Mouse (Mus musculus): ENCODE measurements around the gene Trim37. TPM values are rescaled to one million over a fixed set of nuclear protein-coding genes. Genes with fewer than 3 reads are reported as not detected.
"Not testable (repeated sequence)": the region's sequence is repeated elsewhere in the genome, so short reads cannot be mapped to it uniquely, and the experiment has no call there.

Trim37 gene
- polyA plus RNA-seq, 1 experiment from 2014 or later, result 97.3 TPM

- Histone ChIP-seq H3K4me2 (ENCODE audit: low read depth, low read length, severe bottlenecking) (no peak overlapping the region), H3K36me3 (ENCODE audit: control insufficient read depth, insufficient read depth, low read length) (no peaks in the 10 kb centered on the region), H3K27ac (ENCODE audit: low read depth, low read length) (no peak overlapping the region), H3K9me3 (ENCODE audit: control insufficient read depth, low read length) (no peaks in the 10 kb centered on the region), H3K4me1 (replicated peaks; ENCODE audit: control insufficient read depth, insufficient read depth, low read length) (no peaks in the 10 kb centered on the region), H3K4me3 (ENCODE audit: low read depth, low read length) (no peak overlapping the region), H3K27me3 (ENCODE audit: control insufficient read depth, insufficient read depth, low read length) (no peaks in the 10 kb centered on the region), H3K9ac (ENCODE audit: low read length) (no peak overlapping the region)
- ATAC-seq (replicated peaks; ENCODE audit: low FRiP score), result no peak
- WGBS, result 80% methylated on average over 6 of the region's 6 CpGs
- no peak for DNase-seq (ENCODE audit: low spot score)
These were observed 123.3 kb downstream of the Trim37 start for GRCm38 (mm10) chr11:87250132-87250531.

- no peak overlapping the region for H3K4me3 ChIP-seq (ENCODE audit: low read depth, low read length)
- H3K36me3 ChIP-seq (ENCODE audit: control insufficient read depth, insufficient read depth, low read length), result no peaks in the 10 kb centered on the region
- H3K4me2 ChIP-seq (ENCODE audit: low read depth, low read length, severe bottlenecking), result no peak overlapping the region
- ATAC-seq (replicated peaks; ENCODE audit: low FRiP score), result no peak
- 90% methylated on average over 6 of the region's 6 CpGs for WGBS
- no peaks in the 10 kb centered on the region for H3K9me3 ChIP-seq (ENCODE audit: control insufficient read depth, low read length)
- no peak overlapping the region for H3K9ac ChIP-seq (ENCODE audit: low read length)
- DNase-seq (ENCODE audit: low spot score), result peak; percentile 15
- H3K4me1 ChIP-seq (replicated peaks; ENCODE audit: control insufficient read depth, insufficient read depth, low read length), result no peaks in the 10 kb centered on the region
- no peaks in the 10 kb centered on the region for H3K27me3 ChIP-seq (ENCODE audit: control insufficient read depth, insufficient read depth, low read length)
- H3K27ac ChIP-seq (ENCODE audit: low read depth, low read length), result no peak overlapping the region
These were observed 126.4 kb downstream of the Trim37 start for GRCm38 (mm10) chr11:87253294-87253693.

GRCm38 (mm10) chr11:87254149-87254548 is 127.3 kb downstream of the Trim37 start:
- Histone ChIP-seq H3K27ac (ENCODE audit: low read depth, low read length) (no peak overlapping the region), H3K27me3 (ENCODE audit: control insufficient read depth, insufficient read depth, low read length) (no peaks in the 10 kb centered on the region), H3K9ac (ENCODE audit: low read length) (no peak overlapping the region), H3K36me3 (ENCODE audit: control insufficient read depth, insufficient read depth, low read length) (no peaks in the 10 kb centered on the region), H3K4me3 (ENCODE audit: low read depth, low read length) (no peak overlapping the region), H3K4me1 (replicated peaks; ENCODE audit: control insufficient read depth, insufficient read depth, low read length) (no peaks in the 10 kb centered on the region), H3K4me2 (ENCODE audit: low read depth, low read length, severe bottlenecking) (no peak overlapping the region), H3K9me3 (ENCODE audit: control insufficient read depth, low read length) (no peaks in the 10 kb centered on the region)
- ATAC-seq (replicated peaks; ENCODE audit: low FRiP score) (no peak), DNase-seq (ENCODE audit: low spot score) (no peak)
- 70% methylated on average over 5 of the region's 5 CpGs for WGBS

- no peak overlapping the region for H3K4me2 ChIP-seq (ENCODE audit: low read depth, low read length, severe bottlenecking)
- H3K4me1 ChIP-seq (replicated peaks; ENCODE audit: control insufficient read depth, insufficient read depth, low read length), result no peaks in the 10 kb centered on the region
- H3K36me3 ChIP-seq (ENCODE audit: control insufficient read depth, insufficient read depth, low read length), result no peaks in the 10 kb centered on the region
- H3K9me3 ChIP-seq (ENCODE audit: control insufficient read depth, low read length), result no peaks in the 10 kb centered on the region
- no peak overlapping the region for H3K4me3 ChIP-seq (ENCODE audit: low read depth, low read length)
- DNase-seq (ENCODE audit: low spot score) (no peak), ATAC-seq (replicated peaks; ENCODE audit: low FRiP score) (no peak)
- no peak overlapping the region for H3K9ac ChIP-seq (ENCODE audit: low read length)
- no peaks in the 10 kb centered on the region for H3K27me3 ChIP-seq (ENCODE audit: control insufficient read depth, insufficient read depth, low read length)
- no peak overlapping the region for H3K27ac ChIP-seq (ENCODE audit: low read depth, low read length)
- 87% methylated on average over 5 of the region's 5 CpGs for WGBS
These were observed 130.4 kb downstream of the Trim37 start for GRCm38 (mm10) chr11:87257282-87257681.

- Histone ChIP-seq H3K9ac (ENCODE audit: low read length) (no peak overlapping the region), H3K27me3 (ENCODE audit: control insufficient read depth, insufficient read depth, low read length) (no peaks in the 10 kb centered on the region), H3K27ac (ENCODE audit: low read depth, low read length) (no peak overlapping the region), H3K9me3 (ENCODE audit: control insufficient read depth, low read length) (no peaks in the 10 kb centered on the region), H3K4me3 (ENCODE audit: low read depth, low read length) (no peak overlapping the region), H3K4me1 (replicated peaks; ENCODE audit: control insufficient read depth, insufficient read depth, low read length) (peaks cover 4% of the 10 kb centered on the region; the same call in 1 of the 2 replicates), H3K36me3 (ENCODE audit: control insufficient read depth, insufficient read depth, low read length) (no peaks in the 10 kb centered on the region), H3K4me2 (ENCODE audit: low read depth, low read length, severe bottlenecking) (no peak overlapping the region)
- DNase-seq (ENCODE audit: low spot score) (no peak), ATAC-seq (replicated peaks; ENCODE audit: low FRiP score) (no peak)
- 93% methylated on average over 10 of the region's 10 CpGs for WGBS
These were observed 132.9 kb downstream of the Trim37 start for GRCm38 (mm10) chr11:87259792-87260191.

- not testable (repeated sequence) for H3K4me1 ChIP-seq (replicated peaks; ENCODE audit: control insufficient read depth, insufficient read depth, low read length); H3K36me3 ChIP-seq (ENCODE audit: control insufficient read depth, insufficient read depth, low read length); H3K4me2 ChIP-seq (ENCODE audit: low read depth, low read length, severe bottlenecking); H3K9ac ChIP-seq (ENCODE audit: low read length); H3K9me3 ChIP-seq (ENCODE audit: control insufficient read depth, low read length); H3K4me3 ChIP-seq (ENCODE audit: low read depth, low read length); H3K27ac ChIP-seq (ENCODE audit: low read depth, low read length); ATAC-seq (replicated peaks; ENCODE audit: low FRiP score); H3K27me3 ChIP-seq (ENCODE audit: control insufficient read depth, insufficient read depth, low read length); DNase-seq (ENCODE audit: low spot score)
- WGBS, result 79% methylated on average over 4 of the region's 4 CpGs
These were observed 134.8 kb downstream of the Trim37 start for GRCm38 (mm10) chr11:87261705-87262104.

- no peak overlapping the region for H3K4me2 ChIP-seq (ENCODE audit: low read depth, low read length, severe bottlenecking)
- ATAC-seq (replicated peaks; ENCODE audit: low FRiP score) (no peak), DNase-seq (ENCODE audit: low spot score) (no peak)
- no peak overlapping the region for H3K4me3 ChIP-seq (ENCODE audit: low read depth, low read length)
- no peaks in the 10 kb centered on the region for H3K9me3 ChIP-seq (ENCODE audit: control insufficient read depth, low read length)
- H3K4me1 ChIP-seq (replicated peaks; ENCODE audit: control insufficient read depth, insufficient read depth, low read length), result peaks cover 4% of the 10 kb centered on the region; the same call in 1 of the 2 replicates
- no peaks in the 10 kb centered on the region for H3K27me3 ChIP-seq (ENCODE audit: control insufficient read depth, insufficient read depth, low read length)
- H3K27ac ChIP-seq (ENCODE audit: low read depth, low read length), result no peak overlapping the region
- no peaks in the 10 kb centered on the region for H3K36me3 ChIP-seq (ENCODE audit: control insufficient read depth, insufficient read depth, low read length)
- 30% methylated on average over 7 of the region's 7 CpGs for WGBS
- H3K9ac ChIP-seq (ENCODE audit: low read length), result no peak overlapping the region
These were observed 137.1 kb downstream of the Trim37 start for GRCm38 (mm10) chr11:87263946-87264345.

GRCm38 (mm10) chr11:87266246-87266645 is 139.4 kb downstream of the Trim37 start:
- DNase-seq (ENCODE audit: low spot score), result no peak

GRCm38 (mm10) chr11:87268803-87269202 is 141.9 kb downstream of the Trim37 start:
- 84% methylated on average over 2 of the region's 2 CpGs for WGBS
- Histone ChIP-seq H3K4me2 (ENCODE audit: low read depth, low read length, severe bottlenecking) (no peak overlapping the region), H3K4me1 (replicated peaks; ENCODE audit: control insufficient read depth, insufficient read depth, low read length) (peaks cover 4% of the 10 kb centered on the region; the same call in 1 of the 2 replicates), H3K4me3 (ENCODE audit: low read depth, low read length) (no peak overlapping the region), H3K27me3 (ENCODE audit: control insufficient read depth, insufficient read depth, low read length) (no peaks in the 10 kb centered on the region), H3K27ac (ENCODE audit: low read depth, low read length) (no peak overlapping the region), H3K9me3 (ENCODE audit: control insufficient read depth, low read length) (peaks cover 2% of the 10 kb centered on the region; the same call in 1 of the 2 replicates), H3K9ac (ENCODE audit: low read length) (no peak overlapping the region), H3K36me3 (ENCODE audit: control insufficient read depth, insufficient read depth, low read length) (no peaks in the 10 kb centered on the region)
- ATAC-seq (replicated peaks; ENCODE audit: low FRiP score) (no peak), DNase-seq (ENCODE audit: low spot score) (no peak)

More at GRCm38 (mm10) chr11:87266246-87266645, 139.4 kb downstream of the Trim37 start:
- H3K4me2 ChIP-seq (ENCODE audit: low read depth, low read length, severe bottlenecking), result no peak overlapping the region
- H3K4me3 ChIP-seq (ENCODE audit: low read depth, low read length), result no peak overlapping the region
- no peak overlapping the region for H3K27ac ChIP-seq (ENCODE audit: low read depth, low read length)
- no peaks in the 10 kb centered on the region for H3K27me3 ChIP-seq (ENCODE audit: control insufficient read depth, insufficient read depth, low read length)
- H3K9ac ChIP-seq (ENCODE audit: low read length), result no peak overlapping the region
- no peaks in the 10 kb centered on the region for H3K9me3 ChIP-seq (ENCODE audit: control insufficient read depth, low read length)
- H3K36me3 ChIP-seq (ENCODE audit: control insufficient read depth, insufficient read depth, low read length), result no peaks in the 10 kb centered on the region
- ATAC-seq (replicated peaks; ENCODE audit: low FRiP score), result no peak
- 83% methylated on average over 4 of the region's 4 CpGs for WGBS
- H3K4me1 ChIP-seq (replicated peaks; ENCODE audit: control insufficient read depth, insufficient read depth, low read length), result peaks cover 4% of the 10 kb centered on the region; the same call in 1 of the 2 replicates

Data from forebrain, embryonic 11.5 days (tissue).